Mouse (Mus musculus): ENCODE measurements around the gene Snx1.

Snx1 gene

GRCm38 (mm10) chr9:66084171-66084570, 42.2 kb downstream of the Snx1 start:
- DNase-seq, result no peak

GRCm38 (mm10) chr9:66081999-66082398, 44.4 kb downstream of the Snx1 start:
- no peak for DNase-seq

- no peak for DNase-seq
These were observed 45.5 kb downstream of the Snx1 start for GRCm38 (mm10) chr9:66080804-66081459.

GRCm38 (mm10) chr9:66078493-66078892, 47.9 kb downstream of the Snx1 start:
- no peak for DNase-seq

- DNase-seq, result no peak
These were observed 48.3 kb downstream of the Snx1 start for GRCm38 (mm10) chr9:66078072-66078471.

GRCm38 (mm10) chr9:66072754-66073153, 53.6 kb downstream of the Snx1 start:
- DNase-seq, result no peak

- DNase-seq, result no peak
These were observed 56.2 kb downstream of the Snx1 start for GRCm38 (mm10) chr9:66070151-66070550.

- DNase-seq, result peak; percentile 63
These were observed 56.8 kb downstream of the Snx1 start, which contains the start of gene Snx22 for GRCm38 (mm10) chr9:66069583-66069982. Gene Snx22 (minus strand): TSS chr9:66069719.

GRCm38 (mm10) chr9:66068971-66069391, 57.4 kb downstream of the Snx1 start:
- DNase-seq, result peak; percentile 51

GRCm38 (mm10) chr9:66068056-66068455, 58.3 kb downstream of the Snx1 start:
- DNase-seq, result no peak

- peak; percentile 44 for DNase-seq
These were observed 58.8 kb downstream of the Snx1 start for GRCm38 (mm10) chr9:66067542-66067941.

GRCm38 (mm10) chr9:66066791-66067190, 59.6 kb downstream of the Snx1 start:
- DNase-seq, result no peak

GRCm38 (mm10) chr9:66064316-66064715, 62.1 kb downstream of the Snx1 start:
- DNase-seq, result no peak

- no peak for DNase-seq
These were observed 62.9 kb downstream of the Snx1 start for GRCm38 (mm10) chr9:66063446-66063845.

- DNase-seq, result no peak
These were observed 64.7 kb downstream of the Snx1 start for GRCm38 (mm10) chr9:66061656-66062055.

- no peak for DNase-seq
These were observed 65.4 kb downstream of the Snx1 start for GRCm38 (mm10) chr9:66060986-66061385.

- no peak for DNase-seq
These were observed 66.1 kb downstream of the Snx1 start for GRCm38 (mm10) chr9:66060308-66060647.

GRCm38 (mm10) chr9:66059583-66060307, 66.6 kb downstream of the Snx1 start, which contains the start of gene Ppib:
Gene Ppib (plus strand): TSS chr9:66060222.
- DNase-seq, result peak; percentile 97

- no peak for DNase-seq
These were observed 72.8 kb downstream of the Snx1 start for GRCm38 (mm10) chr9:66053620-66054019.

GRCm38 (mm10) chr9:66052731-66053130, 73.7 kb downstream of the Snx1 start:
- DNase-seq, result no peak

GRCm38 (mm10) chr9:66051493-66051892, 74.9 kb downstream of the Snx1 start:
- DNase-seq, result no peak

GRCm38 (mm10) chr9:66049931-66050601, 76.3 kb downstream of the Snx1 start:
- DNase-seq, result no peak

GRCm38 (mm10) chr9:66043241-66043640, 83.1 kb downstream of the Snx1 start:
- no peak for DNase-seq

- DNase-seq, result no peak
These were observed 84.1 kb downstream of the Snx1 start for GRCm38 (mm10) chr9:66042331-66042730.

All from right cerebral cortex, postnatal 14 days (tissue).